Mouse (Mus musculus): ENCODE measurements around the gene Map1a. TPM values are rescaled to one million over a fixed set of nuclear protein-coding genes. Genes with fewer than 3 reads are reported as not detected.

The Map1a gene
- total and polyA plus RNA-seq, 3 experiments: 0.77 to 9.4 TPM; not detected in 1

GRCm38 (mm10) chr2:121298131-121298530 is 8.7 kb downstream of the Map1a start:
- Histone ChIP-seq H3K9me3 (replicated peaks; ENCODE audit: insufficient read depth, low read length) (no peaks in the 10 kb centered on the region), H3K4me3 (ENCODE audit: control insufficient read depth in 1 of 2, insufficient read depth in 1 of 2, low read depth in 2 of 2, low read length in 2 of 2) (no peak overlapping the region), H3K27ac (ENCODE audit: control insufficient read depth, low read depth, low read length) (no peak overlapping the region), H3K9ac (ENCODE audit: control insufficient read depth, low read depth, low read length, poor library complexity, severe bottlenecking) (no peak overlapping the region), H3K4me1 (ENCODE audit: control insufficient read depth in 1 of 2, insufficient read depth in 2 of 2, low read length in 2 of 2) (peaks cover 7 to 14% of the 10 kb centered on the region in 2 experiments; a peak in 3 of 4 replicates), H3K36me3 (ENCODE audit: control insufficient read depth in 1 of 2, insufficient read depth in 2 of 2, low read length in 2 of 2) (no peaks in the 10 kb centered on the region; a peak in 1 of 4 replicates), H3K79me2 (ENCODE audit: control insufficient read depth, insufficient read depth, low read length, poor library complexity) (no peaks in the 10 kb centered on the region), H3K27me3 (ENCODE audit: control insufficient read depth in 1 of 2, insufficient read depth in 2 of 2, low read length in 2 of 2) (no peaks in the 10 kb centered on the region)
- TF ChIP-seq SMC3 (IDR thresholded peaks at IDR 0.05; ENCODE audit: low read depth, low read length) (no peak), TAL1 (IDR thresholded peaks at IDR 0.05; ENCODE audit: low read length) (no peak), MXI1 (IDR thresholded peaks at IDR 0.05; ENCODE audit: low read depth, low read length) (no peak), MAZ (IDR thresholded peaks at IDR 0.05; ENCODE audit: low read depth, low read length) (no peak), USF2 (IDR thresholded peaks at IDR 0.05; ENCODE audit: borderline replicate concordance in 1 of 2, insufficient read depth in 1 of 2, low read depth in 1 of 2, low read length in 2 of 2) (no peak), SIN3A (IDR thresholded peaks at IDR 0.05; ENCODE audit: low read length) (no peak), MYC (IDR thresholded peaks at IDR 0.05; ENCODE audit: low read depth, low read length) (no peak), ZKSCAN1 (IDR thresholded peaks at IDR 0.05; ENCODE audit: low read depth, low read length) (no peak), MAFK (IDR thresholded peaks at IDR 0.05; ENCODE audit: borderline replicate concordance, low read depth, low read length) (no peak), ZMIZ1 (IDR thresholded peaks at IDR 0.05; ENCODE audit: low read depth, low read length) (no peak), MEF2A (IDR thresholded peaks at IDR 0.05; ENCODE audit: extremely low read depth, insufficient replicate concordance, low read depth, low read length, poor library complexity, severe bottlenecking) (no peak), GABPA (IDR thresholded peaks at IDR 0.05; ENCODE audit: low read depth, low read length) (no peak), CHD2 (IDR thresholded peaks at IDR 0.05; ENCODE audit: low read length) (no peak), POLR2A (IDR thresholded peaks at IDR 0.05; ENCODE audit: control insufficient read depth in 1 of 2, insufficient read depth in 1 of 2, low read depth in 1 of 2, low read length in 2 of 2, poor library complexity in 1 of 2) (no peak), TBP (IDR thresholded peaks at IDR 0.05; ENCODE audit: low read depth, low read length) (no peak), USF1 (IDR thresholded peaks at IDR 0.05; ENCODE audit: low read depth, low read length) (no peak), KAT2A (conservative IDR thresholded peaks at IDR 0.05; ENCODE audit: low read depth, low read length) (no peak), NELFE (IDR thresholded peaks at IDR 0.05; ENCODE audit: low read depth, low read length) (no peak), MAX (IDR thresholded peaks at IDR 0.05; ENCODE audit: low read length) (no peak)
- DNase-seq (ENCODE audit: low read depth, low spot score): no peak

- Histone ChIP-seq H3K79me2 (ENCODE audit: control insufficient read depth, insufficient read depth, low read length, poor library complexity) (no peaks in the 10 kb centered on the region), H3K27me3 (ENCODE audit: control insufficient read depth in 1 of 2, insufficient read depth in 2 of 2, low read length in 2 of 2) (no peaks in the 10 kb centered on the region), H3K9me3 (replicated peaks; ENCODE audit: insufficient read depth, low read length) (no peaks in the 10 kb centered on the region), H3K36me3 (ENCODE audit: control insufficient read depth in 1 of 2, insufficient read depth in 2 of 2, low read length in 2 of 2) (no peaks in the 10 kb centered on the region), H3K4me3 (ENCODE audit: control insufficient read depth in 1 of 2, insufficient read depth in 1 of 2, low read depth in 2 of 2, low read length in 2 of 2) (no peak overlapping the region), H3K9ac (ENCODE audit: control insufficient read depth, low read depth, low read length, poor library complexity, severe bottlenecking) (no peak overlapping the region), H3K27ac (ENCODE audit: control insufficient read depth, low read depth, low read length) (no peak overlapping the region), H3K4me1 (ENCODE audit: control insufficient read depth in 1 of 2, insufficient read depth in 2 of 2, low read length in 2 of 2) (peaks cover 7 to 11% of the 10 kb centered on the region in 2 experiments; a peak in 3 of 4 replicates)
- no peak for DNase-seq (ENCODE audit: low read depth, low spot score)
- no peak for TF ChIP-seq MXI1 (IDR thresholded peaks at IDR 0.05; ENCODE audit: low read depth, low read length)
- no peak for TF ChIP-seq E2F4 (IDR thresholded peaks at IDR 0.05; ENCODE audit: borderline replicate concordance, low read depth, low read length)
- TF ChIP-seq KAT2A (conservative IDR thresholded peaks at IDR 0.05; ENCODE audit: low read depth, low read length): no peak
- no peak for TF ChIP-seq MAX (IDR thresholded peaks at IDR 0.05; ENCODE audit: low read length)
- no peak for TF ChIP-seq POLR2A (IDR thresholded peaks at IDR 0.05; ENCODE audit: control insufficient read depth in 1 of 2, insufficient read depth in 1 of 2, low read depth in 1 of 2, low read length in 2 of 2, poor library complexity in 1 of 2)
- TF ChIP-seq GATA1 (IDR thresholded peaks at IDR 0.05; ENCODE audit: low read depth, low read length): no peak
- no peak for TF ChIP-seq ZC3H11A (IDR thresholded peaks at IDR 0.05; ENCODE audit: low read depth, low read length)
- no peak for TF ChIP-seq GABPA (IDR thresholded peaks at IDR 0.05; ENCODE audit: low read depth, low read length)
Measured at GRCm38 (mm10) chr2:121299471-121299870, 10.1 kb downstream of the Map1a start.
